Mouse (Mus musculus) MEL (cell line): ENCODE data around the gene Dhx29.

Source experiments
- CTCF ChIP-seq, 3 experiments: IDR thresholded peaks in 2 of 3; conservative IDR thresholded peaks in 1 of 3; 2 replicates each; pipeline ENCODE4 v1.5.1; 2011 to 2012; ENCODE audit warnings: low read length in 3 of 3, low read depth in 2 of 3, mild to moderate bottlenecking in 2 of 3, improper control_type of control experiment in 1 of 3, inconsistent platforms in 1 of 3, mixed read lengths in 1 of 3, moderate library complexity in 1 of 3; ENCODE audit not compliant: control insufficient read depth in 1 of 3, insufficient read depth in 1 of 3, poor library complexity in 1 of 3, severe bottlenecking in 1 of 3
- ELF1 ChIP-seq: IDR thresholded peaks from 2 replicates; pipeline ENCODE4 v1.6.1; 2014; ENCODE audit warnings: low read depth, mild to moderate bottlenecking, inconsistent platforms, low read length, improper control_type of control experiment, moderate library complexity
- EP300 ChIP-seq, 2 experiments: IDR thresholded peaks; 2 replicates each; pipeline ENCODE4 v1.6.1; 2011; ENCODE audit warnings: improper control_type of control experiment in 2 of 2, low read length in 2 of 2, low read depth in 1 of 2, mild to moderate bottlenecking in 1 of 2
- ETS1 ChIP-seq: IDR thresholded peaks from 2 replicates; pipeline ENCODE4 v1.6.1; 2012; ENCODE audit warnings: low read depth, mild to moderate bottlenecking, inconsistent platforms, low read length, improper control_type of control experiment, moderate library complexity
- JUND ChIP-seq: IDR thresholded peaks from 2 replicates; pipeline ENCODE4 v1.6.1; 2011; ENCODE audit warnings: low read depth, mild to moderate bottlenecking, improper control_type of control experiment, low read length
- POLR2A ChIP-seq, 2 experiments: IDR thresholded peaks; 2 replicates each; pipeline ENCODE4 v1.6.1; 2011 to 2012; ENCODE audit warnings: low read length in 2 of 2, mild to moderate bottlenecking in 2 of 2, control low read depth in 1 of 2, improper control_type of control experiment in 1 of 2, low read depth in 1 of 2, moderate library complexity in 1 of 2; ENCODE audit not compliant: control insufficient read depth in 1 of 2, insufficient read depth in 1 of 2, poor library complexity in 1 of 2
- TBP ChIP-seq: IDR thresholded peaks from 2 replicates; pipeline ENCODE4 v1.8.0; 2011; ENCODE audit warnings: low read depth, low read length, improper control_type of control experiment
- USF1 ChIP-seq: IDR thresholded peaks from 2 replicates; pipeline ENCODE4 v1.6.1; 2014; ENCODE audit warnings: low read depth, mild to moderate bottlenecking, inconsistent platforms, low read length, improper control_type of control experiment, moderate library complexity

DNA sequence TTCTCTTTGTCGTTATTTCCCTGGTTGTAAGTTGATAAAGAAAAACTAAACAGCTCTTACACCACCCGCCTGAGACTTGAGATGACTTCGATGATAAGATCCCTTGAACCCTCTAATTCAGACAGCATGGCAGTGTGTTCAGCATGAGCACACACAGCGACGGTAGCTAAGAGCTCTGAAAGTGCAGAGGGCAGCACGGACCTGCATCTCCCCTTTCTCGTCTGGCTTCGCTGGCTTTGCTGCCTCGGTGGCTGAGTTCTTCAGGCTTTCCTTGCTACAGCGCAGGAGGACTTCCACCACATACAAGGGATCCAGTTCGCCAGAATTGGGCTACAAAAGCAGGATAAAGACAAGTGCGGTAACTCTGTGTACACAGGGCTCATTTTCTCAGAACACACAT, 40.0 kb upstream of the Dhx29 start:
- no peak for TF ChIP-seq CTCF (IDR thresholded peaks at IDR 0.05 in 2 of 3, conservative IDR thresholded peaks at IDR 0.05 in 1 of 3; ENCODE audit: control insufficient read depth in 1 of 3, insufficient read depth in 1 of 3, low read depth in 2 of 3, low read length in 3 of 3, poor library complexity in 1 of 3, severe bottlenecking in 1 of 3)
- no peak for TF ChIP-seq TBP
- TF ChIP-seq POLR2A (IDR thresholded peaks at IDR 0.05; ENCODE audit: control insufficient read depth in 1 of 2, insufficient read depth in 1 of 2, low read depth in 1 of 2, low read length in 2 of 2, poor library complexity in 1 of 2), result no peak
- TF ChIP-seq USF1, result no peak
- TF ChIP-seq JUND, result no peak
- TF ChIP-seq EP300 (IDR thresholded peaks at IDR 0.05; ENCODE audit: low read depth in 1 of 2, low read length in 2 of 2), result no peak
- TF ChIP-seq ELF1, result no peak
- no peak for TF ChIP-seq ETS1
